Mouse (Mus musculus): ENCODE results near the gene Nrip3. TPM values are rescaled to one million over a fixed set of nuclear protein-coding genes. Genes with fewer than 3 reads are reported as not detected.

Nrip3 gene
- polyA plus RNA-seq, 2 experiments, result 0.13 to 0.22 TPM

GRCm38 (mm10) chr7:109754034-109754433 is 27.8 kb downstream of the Nrip3 start:
- H3K27me3 ChIP-seq (ENCODE audit: control insufficient read depth, insufficient read depth, low read length), result no peaks in the 10 kb centered on the region
- no peaks in the 10 kb centered on the region for H3K9me3 ChIP-seq (ENCODE audit: control insufficient read depth, low read length)
- ATAC-seq (ENCODE audit: insufficient read depth) (no peak), DNase-seq (ENCODE audit: low read depth in 3 of 3, low spot score in 3 of 3) (no peak)
- no peaks in the 10 kb centered on the region for H3K36me3 ChIP-seq (replicated peaks; ENCODE audit: control insufficient read depth, insufficient read depth, low read depth)
- peaks cover 14% of the 10 kb centered on the region in 2 experiments for H3K4me1 ChIP-seq (replicated peaks; ENCODE audit: control insufficient read depth in 2 of 2, insufficient read depth in 2 of 2, low read length in 1 of 2)
- TF ChIP-seq CTCF (IDR thresholded peaks at IDR 0.05; ENCODE audit: low read depth) (no peak), EP300 (IDR thresholded peaks at IDR 0.05; ENCODE audit: low read depth) (no peak)
- H3K9ac ChIP-seq (replicated peaks), result no peak overlapping the region
- no peak overlapping the region for H3K4me2 ChIP-seq (ENCODE audit: low read depth)
- no peak overlapping the region for H3K4me3 ChIP-seq (ENCODE audit: insufficient read depth in 1 of 2, low read depth in 2 of 2, low read length in 2 of 2)
- H3K27ac ChIP-seq, result no peak overlapping the region
- 75% methylated on average over 8 of the region's 8 CpGs for WGBS (ENCODE audit: insufficient replicate concordance)

- peaks cover 14% of the 10 kb centered on the region in 2 experiments for H3K4me1 ChIP-seq (replicated peaks; ENCODE audit: control insufficient read depth in 2 of 2, insufficient read depth in 2 of 2, low read length in 1 of 2)
- peak within 1 kb of the TSS; percentile 77 to 85 for H3K4me3 ChIP-seq (ENCODE audit: insufficient read depth in 1 of 2, low read depth in 2 of 2, low read length in 2 of 2)
- WGBS (ENCODE audit: insufficient replicate concordance), result under 1% methylated on average over 71 of the region's 74 CpGs
- peak; percentile 93 for ATAC-seq (ENCODE audit: insufficient read depth)
- H3K9ac ChIP-seq (replicated peaks), result peak within 1 kb of the TSS; percentile 94
- peak within 1 kb of the TSS; percentile 95 for H3K4me2 ChIP-seq (ENCODE audit: low read depth)
- H3K36me3 ChIP-seq (replicated peaks; ENCODE audit: control insufficient read depth, insufficient read depth, low read depth), result no peaks in the 10 kb centered on the region
- H3K9me3 ChIP-seq (ENCODE audit: control insufficient read depth, low read length), result no peaks in the 10 kb centered on the region
- H3K27ac ChIP-seq, result peak within 1 kb of the TSS; percentile 47
- no peaks in the 10 kb centered on the region for H3K27me3 ChIP-seq (ENCODE audit: control insufficient read depth, insufficient read depth, low read length)
- peak; percentile 34; the same call in 1 of the 2 replicates for TF ChIP-seq CTCF (IDR thresholded peaks at IDR 0.05; ENCODE audit: low read depth)
- no peak for TF ChIP-seq EP300 (IDR thresholded peaks at IDR 0.05; ENCODE audit: low read depth)
- peak; percentile 44 to 57 (median 56) for DNase-seq (ENCODE audit: low read depth in 3 of 3, low spot score in 3 of 3)
Measured at GRCm38 (mm10) chr7:109752008-109752925, 29.6 kb downstream of the Nrip3 start, which contains the start of gene Tmem9b. TSS of gene Tmem9b (minus strand) at chr7:109752875.

DNA sequence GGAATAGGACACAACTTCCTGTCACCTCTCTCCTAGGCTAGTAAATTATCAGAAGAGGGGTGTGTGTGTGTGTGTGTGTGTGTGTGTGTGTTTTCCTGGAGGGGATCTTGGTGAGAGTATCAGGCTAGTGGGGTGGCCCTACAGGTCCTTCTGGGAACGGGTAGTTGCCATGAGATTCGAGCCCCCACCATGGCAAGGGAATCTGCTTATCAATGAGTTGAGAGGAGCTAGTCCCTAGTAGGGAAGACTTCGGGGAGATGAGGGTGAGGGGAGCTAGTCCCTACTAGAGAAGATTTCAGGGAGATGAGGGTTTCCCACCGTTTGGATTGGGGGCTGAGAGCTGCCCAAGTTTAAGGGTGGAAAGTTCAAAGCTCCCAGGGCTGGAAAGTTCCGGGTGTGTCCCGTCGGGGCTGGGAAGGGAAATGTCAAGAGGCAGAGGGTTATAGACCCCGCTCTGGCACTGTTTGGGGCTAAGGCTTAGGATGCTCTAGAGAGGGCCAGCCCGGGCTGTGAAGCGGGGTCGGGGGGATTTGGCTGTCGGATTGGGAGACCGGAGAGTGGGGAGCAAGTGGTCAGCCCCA is 30.3 kb downstream of the Nrip3 start:
- 2% methylated on average over 13 of the region's 13 CpGs for WGBS (ENCODE audit: insufficient replicate concordance)
- peak overlapping the region; percentile 47 for H3K27ac ChIP-seq
- H3K4me1 ChIP-seq (replicated peaks; ENCODE audit: control insufficient read depth in 2 of 2, insufficient read depth in 2 of 2, low read length in 1 of 2), result peaks cover 14% of the 10 kb centered on the region in 2 experiments
- TF ChIP-seq CTCF (IDR thresholded peaks at IDR 0.05; ENCODE audit: low read depth), result no peak
- TF ChIP-seq EP300 (IDR thresholded peaks at IDR 0.05; ENCODE audit: low read depth), result no peak
- DNase-seq (ENCODE audit: low read depth in 3 of 3, low spot score in 3 of 3) (peak in 1 of 3 experiments; percentile 12), ATAC-seq (ENCODE audit: insufficient read depth) (peak; percentile 49; the same call in 1 of the 2 replicates)
- peak overlapping the region; percentile 94 for H3K9ac ChIP-seq (replicated peaks)
- peak overlapping the region; percentile 95 for H3K4me2 ChIP-seq (ENCODE audit: low read depth)
- no peaks in the 10 kb centered on the region for H3K27me3 ChIP-seq (ENCODE audit: control insufficient read depth, insufficient read depth, low read length)
- H3K9me3 ChIP-seq (ENCODE audit: control insufficient read depth, low read length), result no peaks in the 10 kb centered on the region
- H3K36me3 ChIP-seq (replicated peaks; ENCODE audit: control insufficient read depth, insufficient read depth, low read depth), result no peaks in the 10 kb centered on the region
- H3K4me3 ChIP-seq (ENCODE audit: insufficient read depth in 1 of 2, low read depth in 2 of 2, low read length in 2 of 2), result peak overlapping the region; percentile 77 to 85

DNA sequence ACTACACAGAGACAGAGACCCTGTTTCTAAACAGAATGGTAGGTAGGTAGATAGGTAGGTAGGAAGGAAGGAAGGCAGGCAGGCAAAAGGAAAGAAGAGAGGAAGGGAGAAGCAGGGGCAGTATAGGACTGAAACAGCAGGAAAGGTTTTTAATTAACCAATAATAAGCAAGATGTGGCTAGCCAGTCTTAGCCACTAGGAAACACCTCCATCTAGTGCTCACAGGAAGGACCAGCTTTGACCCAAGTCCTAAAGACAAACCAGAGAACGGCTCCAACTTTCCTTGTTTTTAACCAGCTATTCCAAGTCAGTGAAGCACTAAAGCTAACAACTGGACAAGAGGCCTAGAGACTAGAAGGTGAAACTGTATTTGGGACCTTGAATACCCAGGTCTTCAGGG is 34.1 kb downstream of the Nrip3 start:
- Histone ChIP-seq H3K27me3 (ENCODE audit: control insufficient read depth, insufficient read depth, low read length) (no peaks in the 10 kb centered on the region), H3K9ac (replicated peaks) (no peak overlapping the region), H3K9me3 (ENCODE audit: control insufficient read depth, low read length) (no peaks in the 10 kb centered on the region), H3K27ac (no peak overlapping the region), H3K4me1 (replicated peaks; ENCODE audit: control insufficient read depth in 2 of 2, insufficient read depth in 2 of 2, low read length in 1 of 2) (peaks cover 6 to 9% of the 10 kb centered on the region in 2 experiments), H3K36me3 (replicated peaks; ENCODE audit: control insufficient read depth, insufficient read depth, low read depth) (peaks cover 7% of the 10 kb centered on the region), H3K4me2 (ENCODE audit: low read depth) (no peak overlapping the region), H3K4me3 (ENCODE audit: insufficient read depth in 1 of 2, low read depth in 2 of 2, low read length in 2 of 2) (no peak overlapping the region)
- WGBS (ENCODE audit: insufficient replicate concordance), result 74% methylated on average over 1 of the region's 1 CpGs
- ATAC-seq (ENCODE audit: insufficient read depth) (no peak), DNase-seq (ENCODE audit: low read depth in 3 of 3, low spot score in 3 of 3) (no peak)
- no peak; the same call in 1 of the 2 replicates for TF ChIP-seq CTCF (IDR thresholded peaks at IDR 0.05; ENCODE audit: low read depth)
- TF ChIP-seq EP300 (IDR thresholded peaks at IDR 0.05; ENCODE audit: low read depth), result no peak

- no peak for DNase-seq (ENCODE audit: low read depth in 3 of 3, low spot score in 3 of 3)
- TF ChIP-seq CTCF (IDR thresholded peaks at IDR 0.05; ENCODE audit: low read depth) (no peak), EP300 (IDR thresholded peaks at IDR 0.05; ENCODE audit: low read depth) (no peak)
- Histone ChIP-seq H3K27me3 (ENCODE audit: control insufficient read depth, insufficient read depth, low read length) (no peaks in the 10 kb centered on the region), H3K4me2 (ENCODE audit: low read depth) (no peak overlapping the region), H3K36me3 (replicated peaks; ENCODE audit: control insufficient read depth, insufficient read depth, low read depth) (peaks cover 9% of the 10 kb centered on the region), H3K27ac (no peak overlapping the region), H3K9me3 (ENCODE audit: control insufficient read depth, low read length) (no peaks in the 10 kb centered on the region), H3K4me3 (ENCODE audit: insufficient read depth in 1 of 2, low read depth in 2 of 2, low read length in 2 of 2) (no peak overlapping the region), H3K4me1 (replicated peaks; ENCODE audit: control insufficient read depth in 2 of 2, insufficient read depth in 2 of 2, low read length in 1 of 2) (no peaks in the 10 kb centered on the region), H3K9ac (replicated peaks) (no peak overlapping the region)
- ATAC-seq (ENCODE audit: insufficient read depth), result no peak
- WGBS (ENCODE audit: insufficient replicate concordance), result 84% methylated on average over 4 of the region's 4 CpGs
Measured at GRCm38 (mm10) chr7:109741703-109742102, 40.1 kb downstream of the Nrip3 start.
